Mouse (Mus musculus) 3134 (cell line): ENCODE measurements around the gene Baz2b.
"Not testable (repeated sequence)": the region's sequence is repeated elsewhere in the genome, so short reads cannot be mapped to it uniquely, and the experiment has no call there.

Experiments
- DNase-seq: peaks from one replicate; pipeline ENCODE4 v3.0.0-alpha.2; 2011; ENCODE audit warnings: low spot score; ENCODE audit not compliant: insufficient read length; ENCODE audit errors: extremely low read depth

The Baz2b gene

DNA sequence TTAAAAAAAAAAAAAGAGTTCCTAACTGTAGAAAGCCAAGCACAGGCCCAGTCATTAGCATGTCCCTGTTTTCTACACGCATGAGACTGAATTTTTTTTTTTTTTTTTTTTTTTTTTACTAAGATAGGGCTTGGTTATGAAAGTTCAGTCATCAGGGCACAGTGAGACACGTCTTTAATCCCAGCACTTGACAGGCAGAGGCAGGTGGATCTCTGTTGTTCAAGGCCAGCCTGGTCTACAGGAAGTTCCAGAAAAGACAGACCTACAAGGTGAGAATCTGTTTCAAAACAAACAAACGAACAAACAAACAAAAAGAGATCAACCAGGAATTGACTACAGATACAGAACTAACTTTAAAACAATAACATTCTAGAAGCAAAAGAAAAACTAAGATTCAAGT lies 100.6 kb downstream of the Baz2b start:
- DNase-seq, result no peak

- DNase-seq, result no peak
Measured at GRCm38 (mm10) chr2:60096625-60097024, 113.0 kb downstream of the Baz2b start.

- no peak for DNase-seq
Measured at GRCm38 (mm10) chr2:60090280-60090679, 119.4 kb downstream of the Baz2b start.

DNA sequence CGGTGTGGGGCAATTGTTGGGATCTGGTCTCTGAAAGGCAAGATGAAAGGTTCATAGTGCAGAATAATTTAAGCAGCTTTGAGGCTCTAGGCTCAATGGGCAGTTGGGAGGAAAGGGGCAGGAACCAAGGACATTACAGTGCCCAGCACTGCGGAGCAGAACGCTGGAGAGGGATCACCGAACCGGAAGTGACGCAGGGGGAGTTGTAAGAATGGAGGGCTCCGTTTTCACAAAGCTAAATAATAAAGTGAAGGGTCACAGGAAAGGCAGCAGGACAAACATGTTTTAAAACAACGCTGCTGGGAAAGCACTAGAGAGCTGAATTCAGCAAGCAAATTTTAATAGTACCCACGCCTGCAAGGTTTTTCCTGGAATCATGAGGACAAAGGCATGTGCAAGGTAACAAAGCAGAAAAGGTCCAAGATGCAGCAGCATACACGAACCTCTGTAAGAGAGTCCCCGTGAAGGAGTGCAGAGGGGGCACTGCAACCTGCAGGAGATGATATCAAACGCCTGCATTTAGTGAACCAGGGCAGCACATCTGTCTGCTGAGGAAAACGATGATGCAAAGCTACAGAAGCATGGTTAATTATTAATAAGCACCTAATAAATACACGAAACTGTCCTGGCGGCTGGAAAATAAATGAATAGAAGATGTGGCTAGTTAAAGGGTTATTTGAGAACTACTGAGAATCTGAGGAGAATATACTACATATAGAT lies 120.0 kb downstream of the Baz2b start:
- DNase-seq, result no peak

GRCm38 (mm10) chr2:60088785-60089527 lies 120.7 kb downstream of the Baz2b start:
- no peak for DNase-seq

- DNase-seq, result peak; percentile 61
Measured at GRCm38 (mm10) chr2:60086197-60086903, 123.3 kb downstream of the Baz2b start.

DNA sequence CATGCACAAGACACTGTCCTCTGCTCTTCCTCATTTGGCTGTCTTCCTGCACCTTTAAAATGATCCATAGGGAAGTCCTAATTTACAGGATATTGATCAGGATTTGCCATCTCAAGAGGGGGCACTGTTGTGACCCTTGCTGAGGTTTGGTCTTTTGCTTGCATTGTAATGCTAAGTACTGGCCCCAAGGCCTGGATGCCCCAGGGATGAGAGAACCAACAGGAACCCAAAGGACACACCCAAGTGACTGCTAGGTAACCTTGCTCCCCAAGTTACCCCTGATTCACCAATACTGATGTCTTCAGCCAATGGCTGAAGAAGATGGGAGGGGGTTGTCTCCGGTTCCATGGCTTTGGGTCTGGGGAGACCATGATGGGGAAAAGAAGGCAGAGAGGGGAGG lies 124.8 kb downstream of the Baz2b start:
- no peak for DNase-seq

GRCm38 (mm10) chr2:60082984-60083636 lies 126.5 kb downstream of the Baz2b start:
- no peak for DNase-seq

GRCm38 (mm10) chr2:60082225-60082624 lies 127.4 kb downstream of the Baz2b start:
- DNase-seq, result no peak

GRCm38 (mm10) chr2:60080831-60081230 lies 128.8 kb downstream of the Baz2b start:
- DNase-seq, result no peak

DNA sequence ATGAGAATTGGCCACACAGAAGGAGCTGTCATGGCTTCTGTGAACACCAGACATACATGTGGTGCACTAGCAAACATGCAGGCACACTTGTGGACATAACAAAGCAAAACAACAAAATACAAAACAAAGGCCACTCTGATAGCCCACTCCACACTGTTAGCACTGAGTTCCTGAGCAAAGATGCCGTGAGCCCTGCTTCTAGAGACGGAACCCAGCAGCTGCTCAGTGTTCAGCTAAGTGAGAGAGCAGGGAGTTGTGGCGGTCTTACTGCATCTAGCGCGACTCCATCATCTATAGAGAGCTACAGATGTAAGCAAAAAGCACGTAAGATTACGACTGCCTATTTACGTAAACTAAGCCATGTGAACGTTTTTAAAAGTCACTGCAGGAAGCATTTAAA lies 132.0 kb downstream of the Baz2b start:
- DNase-seq, result no peak

DNA sequence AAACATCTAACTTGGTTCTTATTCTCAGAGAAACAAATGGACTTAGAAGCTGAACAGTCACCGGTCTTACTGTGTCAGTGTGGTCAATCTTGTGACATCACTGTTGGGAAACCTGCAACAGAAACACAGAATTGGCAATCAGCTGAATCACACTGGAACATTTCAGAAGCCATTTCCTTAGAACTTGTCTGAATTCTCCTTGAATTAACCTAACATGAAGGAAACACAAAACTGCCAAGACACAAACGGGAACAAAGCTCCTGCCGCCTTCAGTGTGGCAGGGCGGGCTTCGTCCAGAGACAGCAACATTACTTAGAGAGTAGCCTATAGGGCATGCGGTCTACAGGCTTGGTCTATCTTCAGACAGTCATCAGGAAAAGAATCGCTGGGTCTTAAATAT lies 132.8 kb downstream of the Baz2b start:
- DNase-seq, result peak; percentile 54

- no peak for DNase-seq
Measured at GRCm38 (mm10) chr2:60076025-60076424, 133.6 kb downstream of the Baz2b start.

DNA sequence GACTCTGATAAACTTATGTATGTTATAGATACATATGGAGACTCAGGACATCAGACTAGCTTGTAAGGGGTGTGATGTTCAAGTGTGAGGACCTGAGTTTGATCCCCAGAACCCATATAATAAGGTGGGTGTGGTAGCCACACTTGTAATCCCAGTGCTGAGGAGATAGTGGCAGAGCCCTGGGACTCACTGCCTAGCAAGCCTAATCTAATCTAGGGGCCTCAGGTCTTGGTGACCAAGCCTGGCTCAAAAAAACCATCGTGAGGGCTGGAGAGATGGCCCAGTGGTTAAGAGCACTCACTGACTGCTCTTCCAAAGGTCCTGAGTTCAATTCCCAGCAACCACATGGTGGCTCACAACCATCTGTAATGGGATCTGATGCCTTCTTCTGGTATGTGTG lies 135.8 kb downstream of the Baz2b start:
- DNase-seq, result not testable (repeated sequence)

DNA sequence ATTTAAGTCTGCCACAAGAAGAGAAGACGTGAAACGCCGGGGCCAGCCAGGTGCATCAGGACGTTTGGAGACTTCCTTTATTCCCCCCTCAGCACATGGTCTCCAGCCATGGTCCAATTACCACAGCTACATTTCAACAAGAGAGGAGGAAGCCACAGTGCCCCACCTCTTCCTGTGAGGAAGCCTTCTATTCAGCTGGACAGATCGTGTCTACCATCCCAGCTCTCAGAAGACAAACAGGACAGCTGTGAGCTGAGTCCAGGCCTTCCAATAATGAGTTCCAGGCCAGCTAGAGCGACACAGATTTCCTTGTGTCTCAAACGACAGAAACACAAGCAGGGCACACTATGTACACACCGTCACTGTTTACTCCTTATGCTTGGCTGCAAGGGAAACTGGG lies 137.8 kb downstream of the Baz2b start:
- DNase-seq, result no peak

GRCm38 (mm10) chr2:60070938-60071337 lies 138.7 kb downstream of the Baz2b start:
- no peak for DNase-seq

DNA sequence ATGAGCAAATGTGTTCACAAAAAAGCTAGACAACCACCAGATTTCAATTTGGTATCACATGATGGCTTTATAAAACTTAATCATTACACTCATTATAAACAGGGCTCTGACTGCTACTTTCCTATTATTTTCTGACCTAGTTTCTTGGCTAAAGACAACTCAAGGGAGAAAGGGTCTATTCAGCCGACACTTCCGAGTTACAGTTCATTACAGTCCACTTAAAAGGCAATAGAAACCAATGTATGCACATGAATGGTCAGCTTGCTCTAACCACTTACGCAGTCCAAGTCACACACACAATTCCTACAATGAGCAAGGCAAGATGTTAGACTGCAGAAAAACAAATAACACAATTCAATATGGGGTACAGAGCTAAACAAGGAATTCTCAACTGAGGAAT lies 141.2 kb downstream of the Baz2b start:
- DNase-seq, result no peak

- no peak for DNase-seq
Measured at GRCm38 (mm10) chr2:60065415-60065814, 144.2 kb downstream of the Baz2b start.

- no peak for DNase-seq
Measured at GRCm38 (mm10) chr2:60060185-60060775, 149.4 kb downstream of the Baz2b start.

GRCm38 (mm10) chr2:60059300-60059699 lies 150.3 kb downstream of the Baz2b start:
- DNase-seq, result no peak

DNA sequence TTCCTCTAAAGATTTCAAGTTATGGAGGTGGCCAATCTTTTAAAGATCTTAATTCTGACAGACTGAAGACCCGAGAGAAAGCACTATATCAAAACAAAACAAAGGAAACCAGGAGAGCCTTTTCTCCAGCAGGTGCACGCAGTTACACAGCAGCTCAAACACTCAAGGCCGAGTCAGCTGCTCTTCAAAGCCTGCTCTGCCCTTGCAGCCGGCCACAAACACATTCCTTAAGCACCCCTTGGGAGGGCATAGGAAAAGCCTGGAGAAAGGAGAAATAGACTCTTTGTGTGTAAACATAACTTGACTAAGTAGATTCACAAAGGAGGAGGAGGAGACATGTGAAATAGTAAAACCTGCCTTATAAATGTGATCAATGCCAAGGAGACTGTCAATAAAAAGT lies 153.6 kb downstream of the Baz2b start:
- no peak for DNase-seq
